Mouse (Mus musculus) forebrain, postnatal 0 days (tissue): Measurements from ENCODE around the gene Crip1. TPM values are rescaled to one million over a fixed set of nuclear protein-coding genes. Genes with fewer than 3 reads are reported as not detected.
A peak's percentile ranks its signal among the peaks of the same experiment; 100 is the strongest.

Experiments
- ATAC-seq: fragments of 200-750 bp; cut with Nextera tagmentation; 2 replicates; pipeline ENCODE4 v1.8.0; 2017; ENCODE audit warnings: mild to moderate bottlenecking, moderate library complexity
- DNase-seq: peaks from one replicate; pipeline ENCODE4 v3.0.0-alpha.2; 2015
- H3K27ac ChIP-seq: fragments of 300-500 bp; sonication (generic); 2 replicates; pipeline ENCODE4 v1.5.1; 2014; ENCODE audit warnings: low read depth, mild to moderate bottlenecking, antibody characterized with exemption, low read length, moderate library complexity, mixed read lengths
- H3K27me3 ChIP-seq: fragments of 300-500 bp; sonication (generic); 2 replicates; pipeline ENCODE4 v1.6.1; 2014; ENCODE audit warnings: mild to moderate bottlenecking, low read length, mixed read lengths; ENCODE audit not compliant: insufficient read depth
- H3K36me3 ChIP-seq: fragments of 300-500 bp; sonication (generic); 2 replicates; pipeline ENCODE4 v1.6.1; 2014; ENCODE audit warnings: mild to moderate bottlenecking, moderate library complexity; ENCODE audit not compliant: insufficient read depth
- H3K4me1 ChIP-seq: fragments of 300-500 bp; sonication (generic); 2 replicates; pipeline ENCODE4 v1.6.1; 2014; ENCODE audit warnings: antibody characterized with exemption; ENCODE audit not compliant: insufficient read depth
- H3K4me2 ChIP-seq: fragments of 300-500 bp; sonication (generic); 2 replicates; pipeline ENCODE4 v1.6.1; 2014; ENCODE audit warnings: low read depth, mild to moderate bottlenecking, moderate library complexity
- H3K4me3 ChIP-seq: fragments of 300-500 bp; sonication (generic); 2 replicates; pipeline ENCODE4 v1.5.1; 2014; ENCODE audit warnings: low read depth, low read length, mixed read lengths
- H3K9ac ChIP-seq: fragments of 300-500 bp; sonication (generic); 2 replicates; pipeline ENCODE4 v1.6.1; 2014; ENCODE audit warnings: mild to moderate bottlenecking
- H3K9me3 ChIP-seq: fragments of 300-500 bp; sonication (generic); 2 replicates; pipeline ENCODE4 v1.6.1; 2016; ENCODE audit warnings: low read length
- CTCF ChIP-seq: sonication (generic); IDR thresholded peaks from 2 replicates; pipeline ENCODE4 v1.5.1; 2016; ENCODE audit warnings: antibody characterized with exemption, control low read depth, low read depth
- WGBS: fragments of 180-500 bp; shearing (Covaris S2); extraction: QIAGEN DNeasy Blood & Tissue Kit; methylation state at CpG from one replicate; pipeline ENCODE4 v1.1.7; 2014; 5-methylcytosine and 5-hydroxymethylcytosine counted together
- polyA plus RNA-seq: library from polyadenylated mRNA; unstranded; fragments of >200 nt; fragmentation: Nextera tagmentation; extraction: Ambion mirVana; gene quantifications from 2 replicates; pipeline ENCODE4 v1.2.1, GENCODE M21; 2015
- total RNA-seq: library from RNA; depleted of rRNA; stranded (reverse); fragments of >200 nt; gene quantifications from 2 replicates; pipeline ENCODE4 v1.2.3, GENCODE M21; 2014

Crip1 gene
- total and polyA plus RNA-seq, 2 experiments from 2014 or later: 16.1 to 28.9 TPM

DNA sequence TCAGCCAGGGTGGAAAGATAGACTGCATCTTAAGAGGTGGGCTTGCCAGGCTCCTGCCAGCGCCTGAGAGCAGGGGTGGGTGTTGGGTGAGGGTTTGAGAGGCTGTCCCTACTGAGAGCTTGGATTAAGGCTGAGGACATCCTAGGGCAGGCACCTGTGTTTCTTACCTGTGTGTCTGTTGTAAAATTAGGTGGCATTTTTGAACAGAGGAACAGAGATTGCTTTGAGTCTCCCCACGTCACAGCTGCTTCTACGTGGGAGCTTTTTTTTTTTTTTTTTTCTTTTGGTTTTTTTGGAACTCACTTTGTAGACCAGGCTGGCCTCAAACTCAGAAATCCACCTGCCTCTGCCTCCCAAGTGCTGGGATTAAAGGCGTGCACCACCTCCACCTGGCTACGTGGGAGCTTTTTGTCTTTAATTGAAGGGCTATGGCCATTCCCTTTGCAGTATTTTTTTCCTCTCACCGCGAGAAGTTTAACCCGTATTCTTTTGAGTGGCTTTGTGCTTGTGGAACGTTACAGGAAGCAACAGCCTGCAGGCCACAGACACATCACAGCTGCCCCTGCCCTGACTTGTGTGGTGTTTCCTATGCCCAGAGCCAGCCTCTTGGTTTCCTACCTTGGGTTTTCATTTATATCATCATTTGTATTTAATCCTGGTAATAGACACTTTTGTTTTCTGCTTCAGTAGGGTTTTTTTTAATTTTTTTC lies 44.7 kb upstream of the Crip1 start:
- TF ChIP-seq CTCF: no peak
- Histone ChIP-seq H3K27me3 (no peaks in the 10 kb centered on the region), H3K27ac (no peak overlapping the region), H3K4me3 (no peak overlapping the region), H3K4me1 (peaks cover 17% of the 10 kb centered on the region), H3K9ac (no peak overlapping the region), H3K4me2 (no peak overlapping the region), H3K9me3 (no peaks in the 10 kb centered on the region), H3K36me3 (no peaks in the 10 kb centered on the region)
- DNase-seq: no peak
- ATAC-seq: no peak
- 70% methylated on average over 9 of the region's 9 CpGs for WGBS

DNA sequence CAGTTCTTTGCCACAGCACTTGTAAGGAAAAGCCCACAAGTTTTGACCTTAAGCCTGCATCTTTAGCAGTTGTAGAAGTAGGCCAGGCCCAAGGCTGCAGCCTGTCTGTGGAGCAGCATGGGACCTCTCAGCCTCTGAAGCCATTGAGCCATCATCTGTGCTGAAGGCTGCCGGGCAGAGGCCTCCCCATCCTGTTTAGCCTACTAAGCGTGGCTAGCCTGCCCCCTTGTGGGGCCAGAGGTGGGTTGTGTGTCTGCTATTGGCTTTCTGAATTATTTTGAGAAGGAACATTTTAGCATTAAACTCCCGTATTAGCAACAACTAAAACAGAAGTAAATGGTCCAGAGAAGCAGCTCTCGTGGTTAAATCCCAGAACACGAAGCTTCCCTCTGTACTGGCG lies 43.7 kb upstream of the Crip1 start:
- TF ChIP-seq CTCF: peak; percentile 66
- DNase-seq (peak; percentile 56), ATAC-seq (peak; percentile 40; the same call in 1 of the 2 replicates)
- Histone ChIP-seq H3K9ac (no peak overlapping the region), H3K4me2 (no peak overlapping the region), H3K27me3 (no peaks in the 10 kb centered on the region), H3K9me3 (no peaks in the 10 kb centered on the region), H3K27ac (no peak overlapping the region), H3K4me3 (no peak overlapping the region), H3K4me1 (peaks cover 11% of the 10 kb centered on the region), H3K36me3 (no peaks in the 10 kb centered on the region)
- 58% methylated on average over 6 of the region's 6 CpGs for WGBS

DNA sequence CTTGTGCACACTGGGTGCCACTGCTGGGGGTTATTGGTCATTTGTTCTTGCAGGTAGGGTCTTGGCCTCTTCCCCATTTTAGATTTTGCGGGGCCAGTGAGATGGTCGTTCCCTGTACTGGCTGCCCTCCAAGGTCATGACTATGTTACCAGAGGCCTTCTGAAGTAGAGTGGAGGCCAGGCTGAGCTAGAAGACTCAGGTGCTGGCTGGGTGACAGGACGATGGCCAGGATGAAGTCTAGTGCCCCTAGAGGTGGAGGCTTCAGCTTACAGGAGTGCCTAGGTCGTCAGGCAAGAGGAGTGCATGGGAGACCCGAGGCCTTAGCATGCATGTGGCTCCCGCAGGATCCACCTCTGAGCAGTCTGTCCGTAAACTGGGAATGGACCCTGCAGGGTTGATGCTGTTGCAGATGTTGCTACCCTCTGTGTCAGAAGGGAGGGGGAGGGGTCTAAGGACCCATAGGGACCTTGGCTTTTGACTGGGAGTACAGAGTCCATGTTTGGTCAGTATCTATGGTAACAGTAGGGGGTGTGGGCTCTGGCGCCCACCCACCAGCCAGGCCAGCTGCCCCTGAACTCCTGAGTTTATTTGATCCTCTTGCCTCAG lies 42.2 kb upstream of the Crip1 start:
- ATAC-seq: no peak
- H3K4me1 ChIP-seq: peaks cover 8% of the 10 kb centered on the region; the same call in 1 of the 2 replicates
- H3K9ac ChIP-seq: no peak overlapping the region
- no peaks in the 10 kb centered on the region for H3K36me3 ChIP-seq
- no peak overlapping the region for H3K4me3 ChIP-seq
- no peaks in the 10 kb centered on the region for H3K9me3 ChIP-seq
- peak; percentile 35 for TF ChIP-seq CTCF
- WGBS: 87% methylated on average over 8 of the region's 8 CpGs
- no peak for DNase-seq
- H3K27me3 ChIP-seq: no peaks in the 10 kb centered on the region
- H3K4me2 ChIP-seq: no peak overlapping the region
- no peak overlapping the region for H3K27ac ChIP-seq

DNA sequence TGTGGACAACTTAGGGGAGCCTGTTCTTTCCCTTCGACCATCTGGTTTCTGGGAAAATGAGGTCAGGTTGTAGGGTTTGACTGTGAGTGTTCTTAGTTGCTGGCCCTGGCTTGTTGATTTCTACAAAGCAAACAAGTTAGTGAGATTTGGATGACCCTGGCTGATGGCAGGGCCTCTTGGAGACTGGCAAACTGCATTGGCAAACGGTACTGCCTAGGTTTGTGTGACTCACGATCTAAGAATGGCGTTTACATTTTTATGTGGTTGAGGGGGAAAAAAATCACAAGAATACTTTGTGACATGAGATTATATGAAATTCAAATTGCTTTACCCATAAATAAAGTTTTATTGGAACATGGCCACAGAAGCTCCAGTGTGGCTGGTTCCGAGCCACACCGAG lies 39.7 kb upstream of the Crip1 start:
- no peak overlapping the region for H3K9ac ChIP-seq
- no peaks in the 10 kb centered on the region for H3K27me3 ChIP-seq
- no peaks in the 10 kb centered on the region for H3K36me3 ChIP-seq
- ATAC-seq (no peak), DNase-seq (no peak)
- H3K4me3 ChIP-seq: no peak overlapping the region
- 73% methylated on average over 6 of the region's 6 CpGs for WGBS
- H3K9me3 ChIP-seq: no peaks in the 10 kb centered on the region
- H3K4me2 ChIP-seq: no peak overlapping the region
- no peak overlapping the region for H3K27ac ChIP-seq
- no peaks in the 10 kb centered on the region for H3K4me1 ChIP-seq
- TF ChIP-seq CTCF: no peak

DNA sequence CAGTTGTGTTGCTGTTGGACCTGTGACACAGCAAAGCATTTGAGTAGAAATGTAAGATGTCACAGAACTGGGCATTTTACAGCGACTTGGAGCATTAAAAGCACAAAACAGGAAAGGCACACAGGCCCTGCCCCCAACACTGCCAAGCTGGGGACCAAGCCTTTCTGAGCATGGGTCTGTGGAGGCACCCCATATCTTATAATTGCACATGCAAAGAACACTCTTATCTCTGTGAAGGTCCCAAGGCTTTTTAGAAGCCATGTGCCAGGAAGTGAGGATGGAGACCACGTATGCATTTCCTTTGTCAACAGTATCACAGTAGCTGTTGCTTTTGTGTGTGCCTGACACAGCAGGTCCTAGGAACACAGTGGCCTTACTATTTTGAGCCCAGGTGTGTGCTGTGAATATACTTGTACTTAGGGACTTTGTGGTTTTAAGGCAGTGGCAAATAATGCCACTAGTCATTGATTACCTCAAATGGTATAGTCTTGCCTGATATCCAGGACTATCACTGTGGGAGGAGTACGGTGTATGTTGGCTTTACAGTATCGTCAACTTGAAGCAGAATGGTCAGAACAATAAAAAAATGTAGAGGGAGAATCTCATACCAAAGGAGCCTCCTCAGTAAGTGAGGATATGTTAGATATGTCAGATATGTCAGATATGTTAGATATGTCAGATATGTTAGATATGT lies 38.5 kb upstream of the Crip1 start:
- Histone ChIP-seq H3K4me1 (no peaks in the 10 kb centered on the region), H3K9me3 (no peaks in the 10 kb centered on the region), H3K36me3 (0 out of 2 replicates have a peak, but pooled peaks cover 3% of the 10 kb centered on the region), H3K4me3 (no peak overlapping the region), H3K9ac (no peak overlapping the region), H3K27ac (no peak overlapping the region), H3K4me2 (no peak overlapping the region), H3K27me3 (no peaks in the 10 kb centered on the region)
- TF ChIP-seq CTCF: no peak
- ATAC-seq (no peak), DNase-seq (no peak)
- 82% methylated on average over 4 of the region's 4 CpGs for WGBS

DNA sequence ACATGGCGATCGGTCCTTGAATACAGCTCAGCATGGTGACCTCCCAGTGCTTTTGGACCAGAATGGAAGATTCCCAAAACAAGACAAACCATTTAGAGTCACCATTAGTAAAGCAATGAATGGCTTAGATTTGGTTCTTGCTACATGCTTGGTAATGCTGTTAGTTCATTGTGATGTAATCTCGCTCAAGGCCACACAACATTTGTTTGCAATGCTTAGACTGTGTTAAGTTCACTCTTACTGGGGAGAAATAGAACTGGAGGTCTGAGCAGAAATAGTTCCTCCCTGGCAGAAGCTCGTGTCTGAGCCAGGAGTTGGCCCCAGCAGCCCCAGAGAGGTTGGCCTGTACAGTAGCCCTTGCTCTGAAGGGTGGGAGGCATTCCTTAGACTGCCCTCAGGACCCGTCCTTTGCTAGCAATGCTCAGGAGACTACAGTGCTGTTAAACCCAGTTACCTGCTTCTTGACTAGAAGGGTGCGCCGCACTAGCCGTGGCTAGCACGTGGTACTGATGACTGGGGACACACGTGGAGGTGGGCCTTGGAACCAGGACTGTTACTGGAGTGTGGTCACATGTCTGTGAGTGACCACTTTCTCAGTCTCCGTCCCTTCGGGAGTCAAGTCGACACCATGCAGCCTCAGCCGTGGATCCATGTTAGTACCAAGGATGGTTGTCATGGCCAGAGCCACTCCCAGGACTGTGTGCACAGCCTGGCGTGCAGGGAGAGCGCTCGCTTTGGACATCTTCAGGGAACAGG lies 37.4 kb upstream of the Crip1 start:
- no peaks in the 10 kb centered on the region for H3K9me3 ChIP-seq
- H3K4me2 ChIP-seq: no peak overlapping the region
- 85% methylated on average over 17 of the region's 17 CpGs for WGBS
- H3K36me3 ChIP-seq: peaks cover 12% of the 10 kb centered on the region; the same call in 1 of the 2 replicates
- H3K4me1 ChIP-seq: no peaks in the 10 kb centered on the region
- H3K27ac ChIP-seq: no peak overlapping the region
- no peak overlapping the region for H3K9ac ChIP-seq
- no peaks in the 10 kb centered on the region for H3K27me3 ChIP-seq
- no peak overlapping the region for H3K4me3 ChIP-seq
- DNase-seq (no peak), ATAC-seq (no peak)
- no peak for TF ChIP-seq CTCF
